Mouse (Mus musculus): ENCODE results near the gene Adamts17. TPM values are rescaled to one million over a fixed set of nuclear protein-coding genes. Genes with fewer than 3 reads are reported as not detected.

The Adamts17 gene
- polyA plus RNA-seq, 1 experiment from 2014 or later, result 1.8 TPM

- Histone ChIP-seq H3K9me3 (ENCODE audit: control insufficient read depth, low read length) (no peaks in the 10 kb centered on the region), H3K27ac (ENCODE audit: low read depth, low read length) (no peak overlapping the region), H3K4me2 (ENCODE audit: low read depth) (no peak overlapping the region), H3K27me3 (ENCODE audit: control insufficient read depth, insufficient read depth, low read length) (no peaks in the 10 kb centered on the region), H3K4me1 (ENCODE audit: control insufficient read depth, insufficient read depth, low read length) (no peaks in the 10 kb centered on the region), H3K36me3 (ENCODE audit: control insufficient read depth, insufficient read depth, low read length) (no peaks in the 10 kb centered on the region), H3K9ac (ENCODE audit: low read length) (no peak overlapping the region), H3K4me3 (ENCODE audit: low read depth, low read length) (no peak overlapping the region)
- ATAC-seq (ENCODE audit: insufficient read depth, low FRiP score, low TSS enrichment), result no peak
- 86% methylated on average over 12 of the region's 12 CpGs for WGBS
- DNase-seq (ENCODE audit: low spot score), result no peak
These were observed 271.1 kb downstream of the Adamts17 start for GRCm38 (mm10) chr7:67110551-67111159.

DNA sequence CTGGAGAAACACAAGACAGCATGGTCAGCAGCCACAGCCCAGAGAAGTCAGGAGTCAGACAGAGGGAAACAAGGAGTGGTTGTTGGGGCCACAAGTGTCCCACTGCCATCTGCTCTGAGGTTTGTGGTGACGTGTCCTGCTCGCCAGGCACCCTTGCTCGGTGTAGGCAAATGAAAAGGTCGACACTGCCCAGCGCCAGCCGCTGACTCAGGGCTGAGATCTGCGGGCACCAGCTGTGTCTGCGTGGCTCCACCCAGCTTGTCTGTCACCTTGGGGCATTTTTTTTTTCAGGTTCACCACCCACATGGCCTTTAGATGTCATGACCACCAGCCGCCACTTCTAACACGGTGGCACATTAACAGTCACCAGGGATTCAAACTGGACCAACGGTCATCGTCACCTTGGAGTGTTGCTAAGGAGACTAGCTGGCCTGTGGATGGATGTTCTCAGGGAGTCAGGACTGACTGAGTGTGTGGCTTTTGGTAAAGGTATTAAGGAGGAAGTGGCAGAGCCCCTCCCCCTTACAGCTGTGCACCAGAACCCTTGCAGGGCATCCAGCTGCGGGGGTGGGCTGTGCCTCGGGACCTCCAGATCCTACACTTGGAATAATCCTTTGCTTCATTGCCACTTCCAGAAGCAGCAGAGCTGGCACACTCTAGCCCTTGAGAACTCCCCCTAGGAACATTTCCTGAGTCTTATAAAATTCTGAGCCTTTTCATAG, 273.1 kb downstream of the Adamts17 start:
- DNase-seq (ENCODE audit: low spot score) (no peak), ATAC-seq (ENCODE audit: insufficient read depth, low FRiP score, low TSS enrichment) (no peak)
- Histone ChIP-seq H3K9ac (ENCODE audit: low read length) (no peak overlapping the region), H3K4me2 (ENCODE audit: low read depth) (no peak overlapping the region), H3K4me1 (ENCODE audit: control insufficient read depth, insufficient read depth, low read length) (no peaks in the 10 kb centered on the region), H3K27me3 (ENCODE audit: control insufficient read depth, insufficient read depth, low read length) (no peaks in the 10 kb centered on the region), H3K4me3 (ENCODE audit: low read depth, low read length) (no peak overlapping the region), H3K27ac (ENCODE audit: low read depth, low read length) (no peak overlapping the region), H3K9me3 (ENCODE audit: control insufficient read depth, low read length) (no peaks in the 10 kb centered on the region), H3K36me3 (ENCODE audit: control insufficient read depth, insufficient read depth, low read length) (no peaks in the 10 kb centered on the region)
- 68% methylated on average over 14 of the region's 14 CpGs for WGBS

DNA sequence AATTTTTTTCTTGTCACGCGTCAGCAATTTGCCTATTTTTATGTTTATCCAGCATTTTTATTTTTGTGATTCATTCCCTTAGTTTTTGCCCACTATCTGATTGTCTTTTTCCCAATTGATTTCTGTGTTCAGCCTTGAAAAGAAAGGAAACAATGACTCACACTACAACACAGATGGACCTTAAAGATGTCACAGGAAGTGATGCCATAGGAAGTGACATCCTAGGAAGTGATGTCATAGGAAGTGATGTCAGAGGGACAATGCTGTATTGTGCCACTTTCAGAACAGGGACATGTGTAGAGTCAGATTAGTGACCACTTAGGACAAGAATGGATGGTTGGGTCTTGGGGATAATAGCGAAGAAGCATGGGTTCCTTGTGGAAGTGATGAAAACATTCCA, 274.5 kb downstream of the Adamts17 start:
- Histone ChIP-seq H3K27me3 (ENCODE audit: control insufficient read depth, insufficient read depth, low read length) (no peaks in the 10 kb centered on the region), H3K4me3 (ENCODE audit: low read depth, low read length) (no peak overlapping the region), H3K4me2 (ENCODE audit: low read depth) (no peak overlapping the region), H3K9me3 (ENCODE audit: control insufficient read depth, low read length) (no peaks in the 10 kb centered on the region), H3K4me1 (ENCODE audit: control insufficient read depth, insufficient read depth, low read length) (no peaks in the 10 kb centered on the region), H3K9ac (ENCODE audit: low read length) (no peak overlapping the region), H3K36me3 (ENCODE audit: control insufficient read depth, insufficient read depth, low read length) (no peaks in the 10 kb centered on the region), H3K27ac (ENCODE audit: low read depth, low read length) (no peak overlapping the region)
- DNase-seq (ENCODE audit: low spot score), result no peak
- no peak for ATAC-seq (ENCODE audit: insufficient read depth, low FRiP score, low TSS enrichment)
- 96% methylated on average over 3 of the region's 3 CpGs for WGBS

- Histone ChIP-seq H3K9me3 (ENCODE audit: control insufficient read depth, low read length) (no peaks in the 10 kb centered on the region), H3K4me1 (ENCODE audit: control insufficient read depth, insufficient read depth, low read length) (no peaks in the 10 kb centered on the region), H3K4me2 (ENCODE audit: low read depth) (no peak overlapping the region), H3K27ac (ENCODE audit: low read depth, low read length) (no peak overlapping the region), H3K36me3 (ENCODE audit: control insufficient read depth, insufficient read depth, low read length) (no peaks in the 10 kb centered on the region), H3K4me3 (ENCODE audit: low read depth, low read length) (no peak overlapping the region), H3K9ac (ENCODE audit: low read length) (no peak overlapping the region), H3K27me3 (ENCODE audit: control insufficient read depth, insufficient read depth, low read length) (no peaks in the 10 kb centered on the region)
- ATAC-seq (ENCODE audit: insufficient read depth, low FRiP score, low TSS enrichment) (no peak), DNase-seq (ENCODE audit: low spot score) (no peak)
- WGBS, result 92% methylated on average over 3 of the region's 3 CpGs
These were observed 275.5 kb downstream of the Adamts17 start for GRCm38 (mm10) chr7:67115056-67115455.

GRCm38 (mm10) chr7:67135140-67135539, 295.6 kb downstream of the Adamts17 start:
- Histone ChIP-seq H3K36me3 (ENCODE audit: control insufficient read depth, insufficient read depth, low read length) (no peaks in the 10 kb centered on the region), H3K4me3 (ENCODE audit: low read depth, low read length) (no peak overlapping the region), H3K9me3 (ENCODE audit: control insufficient read depth, low read length) (no peaks in the 10 kb centered on the region), H3K4me1 (ENCODE audit: control insufficient read depth, insufficient read depth, low read length) (no peaks in the 10 kb centered on the region), H3K9ac (ENCODE audit: low read length) (no peak overlapping the region), H3K27ac (ENCODE audit: low read depth, low read length) (no peak overlapping the region), H3K4me2 (ENCODE audit: low read depth) (no peak overlapping the region), H3K27me3 (ENCODE audit: control insufficient read depth, insufficient read depth, low read length) (no peaks in the 10 kb centered on the region)
- WGBS, result 83% methylated on average over 2 of the region's 2 CpGs
- DNase-seq (ENCODE audit: low spot score), result no peak
- no peak for ATAC-seq (ENCODE audit: insufficient read depth, low FRiP score, low TSS enrichment)

DNA sequence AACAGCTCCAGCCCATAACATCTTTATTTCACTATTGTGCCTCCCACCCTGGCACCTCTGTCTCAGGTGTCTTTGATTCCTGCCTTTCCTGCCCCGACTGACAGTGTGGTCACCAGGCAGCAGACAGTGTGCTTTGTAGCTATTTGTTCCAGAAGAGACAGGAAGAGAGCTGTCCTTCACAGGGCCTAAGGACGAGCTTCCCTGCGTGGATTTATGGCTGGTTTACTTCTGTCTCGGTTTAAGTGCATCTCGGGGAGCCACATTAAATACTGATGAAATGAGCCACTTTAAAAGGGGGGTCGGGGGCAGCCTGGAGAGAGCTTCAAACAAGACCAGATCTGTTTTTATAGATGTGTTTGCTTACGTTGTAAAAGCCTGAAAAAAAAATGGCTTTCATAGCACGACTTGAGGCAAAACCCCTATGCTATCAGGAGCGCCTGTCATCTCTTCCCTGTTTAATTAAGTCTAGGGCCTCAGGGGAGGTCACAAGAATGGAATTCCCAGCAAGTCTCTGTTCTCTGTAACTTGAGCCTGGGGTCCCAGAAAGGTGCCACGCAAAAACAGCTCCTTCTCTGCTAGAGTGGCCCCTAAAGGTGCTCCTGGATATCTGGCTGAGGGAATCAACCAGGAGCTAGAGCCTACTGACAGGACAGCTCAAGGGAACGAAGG, 302.9 kb downstream of the Adamts17 start:
- H3K4me3 ChIP-seq (ENCODE audit: low read depth, low read length), result no peak overlapping the region
- 6% methylated on average over 11 of the region's 11 CpGs for WGBS

DNA sequence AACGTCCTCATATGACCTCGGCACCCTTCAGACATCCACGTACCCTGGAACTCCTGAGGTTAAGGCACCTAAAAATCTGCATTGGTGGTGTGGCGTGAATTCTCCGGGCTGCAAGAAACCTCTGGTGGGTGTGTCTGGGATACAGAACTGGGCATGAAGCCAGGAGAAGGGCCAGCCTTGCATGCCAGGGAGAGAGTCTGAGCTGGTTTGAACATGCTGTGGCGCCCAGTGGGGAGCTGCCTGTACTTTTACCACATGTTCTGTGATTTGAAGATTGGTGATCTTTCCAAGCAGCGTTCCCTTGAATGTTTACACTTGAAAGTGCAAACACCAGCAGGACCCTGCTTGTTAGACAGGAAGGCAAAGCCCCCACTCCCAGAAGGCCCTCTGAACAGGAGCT, 306.2 kb downstream of the Adamts17 start:
- ATAC-seq (ENCODE audit: insufficient read depth, low FRiP score, low TSS enrichment) (no peak), DNase-seq (ENCODE audit: low spot score) (no peak)
- no peak overlapping the region for H3K4me3 ChIP-seq (ENCODE audit: low read depth, low read length)
- WGBS, result 72% methylated on average over 7 of the region's 7 CpGs
- no peaks in the 10 kb centered on the region for H3K36me3 ChIP-seq (ENCODE audit: control insufficient read depth, insufficient read depth, low read length)
- no peak overlapping the region for H3K27ac ChIP-seq (ENCODE audit: low read depth, low read length)
- no peaks in the 10 kb centered on the region for H3K27me3 ChIP-seq (ENCODE audit: control insufficient read depth, insufficient read depth, low read length)
- peaks cover 3% of the 10 kb centered on the region; the same call in 1 of the 2 replicates for H3K4me1 ChIP-seq (ENCODE audit: control insufficient read depth, insufficient read depth, low read length)
- H3K9ac ChIP-seq (ENCODE audit: low read length), result no peak overlapping the region
- no peaks in the 10 kb centered on the region for H3K9me3 ChIP-seq (ENCODE audit: control insufficient read depth, low read length)
- no peak overlapping the region for H3K4me2 ChIP-seq (ENCODE audit: low read depth)

More for the DNA sequence above, 302.9 kb downstream of the Adamts17 start:
- Histone ChIP-seq H3K27me3 (ENCODE audit: control insufficient read depth, insufficient read depth, low read length) (no peaks in the 10 kb centered on the region), H3K36me3 (ENCODE audit: control insufficient read depth, insufficient read depth, low read length) (no peaks in the 10 kb centered on the region), H3K4me2 (ENCODE audit: low read depth) (no peak overlapping the region), H3K27ac (ENCODE audit: low read depth, low read length) (no peak overlapping the region), H3K9me3 (ENCODE audit: control insufficient read depth, low read length) (no peaks in the 10 kb centered on the region), H3K9ac (ENCODE audit: low read length) (no peak overlapping the region), H3K4me1 (ENCODE audit: control insufficient read depth, insufficient read depth, low read length) (peaks cover 3% of the 10 kb centered on the region; the same call in 1 of the 2 replicates)
- DNase-seq (ENCODE audit: low spot score) (peak; percentile 9), ATAC-seq (ENCODE audit: insufficient read depth, low FRiP score, low TSS enrichment) (no peak)

GRCm38 (mm10) chr7:67146151-67146550, 306.6 kb downstream of the Adamts17 start:
- H3K4me1 ChIP-seq (ENCODE audit: control insufficient read depth, insufficient read depth, low read length), result peaks cover 3% of the 10 kb centered on the region; the same call in 1 of the 2 replicates
- no peak overlapping the region for H3K9ac ChIP-seq (ENCODE audit: low read length)
- H3K36me3 ChIP-seq (ENCODE audit: control insufficient read depth, insufficient read depth, low read length), result no peaks in the 10 kb centered on the region
- no peak for ATAC-seq (ENCODE audit: insufficient read depth, low FRiP score, low TSS enrichment)
- H3K27ac ChIP-seq (ENCODE audit: low read depth, low read length), result no peak overlapping the region
- H3K27me3 ChIP-seq (ENCODE audit: control insufficient read depth, insufficient read depth, low read length), result no peaks in the 10 kb centered on the region
- no peaks in the 10 kb centered on the region for H3K9me3 ChIP-seq (ENCODE audit: control insufficient read depth, low read length)
- 83% methylated on average over 6 of the region's 6 CpGs for WGBS
- no peak for DNase-seq (ENCODE audit: low spot score)
- no peak overlapping the region for H3K4me3 ChIP-seq (ENCODE audit: low read depth, low read length)
- no peak overlapping the region for H3K4me2 ChIP-seq (ENCODE audit: low read depth)

Measured in neural tube, embryonic 11.5 days (tissue).